Mouse (Mus musculus) liver, embryonic 14.5 days (tissue): ENCODE measurements around the gene Slx1b. TPM values are rescaled to one million over a fixed set of nuclear protein-coding genes. Genes with fewer than 3 reads are reported as not detected.

Source experiments
- ATAC-seq: fragments of 200-750 bp; cut with Nextera tagmentation; 2 replicates; pipeline ENCODE4 v1.8.0; 2017; ENCODE audit warnings: moderate number of reproducible peaks, mild to moderate bottlenecking, moderate library complexity; ENCODE audit not compliant: insufficient read depth
- DNase-seq, 3 experiments: peaks; one replicate each; pipeline ENCODE4 v3.0.0-alpha.2; 2012 to 2013; ENCODE audit warnings: low read depth in 3 of 3, low spot score in 3 of 3
- H3K27ac ChIP-seq: fragments of 300-500 bp; sonication (generic); 2 replicates; pipeline ENCODE4 v1.5.1; 2014; ENCODE audit warnings: moderate library complexity, mild to moderate bottlenecking, control low read depth, inconsistent platforms
- H3K27me3 ChIP-seq: fragments of 300-500 bp; sonication (generic); 2 replicates; pipeline ENCODE4 v1.6.1; 2014; ENCODE audit warnings: mild to moderate bottlenecking, low read length, moderate library complexity; ENCODE audit not compliant: control insufficient read depth, insufficient read depth
- H3K36me3 ChIP-seq: fragments of 300-500 bp; sonication (generic); replicated peaks from 2 replicates; pipeline ENCODE4 v1.6.1; 2014; ENCODE audit warnings: low read depth; ENCODE audit not compliant: control insufficient read depth, insufficient read depth
- H3K4me1 ChIP-seq, 2 experiments: fragments of 200-500 bp in 1 of 2; fragments of 300-500 bp in 1 of 2; sonication (generic) in 1 of 2; replicated peaks; 2 replicates each; pipeline ENCODE4 v1.6.1; 2012 to 2014; ENCODE audit warnings: antibody characterized with exemption in 1 of 2, inconsistent platforms in 1 of 2, low read length in 1 of 2; ENCODE audit not compliant: control insufficient read depth in 2 of 2, insufficient read depth in 2 of 2
- H3K4me2 ChIP-seq: fragments of 300-500 bp; sonication (generic); 2 replicates; pipeline ENCODE4 v1.6.1; 2014; ENCODE audit warnings: low read depth, mild to moderate bottlenecking, control low read depth, moderate library complexity
- H3K4me3 ChIP-seq, 2 experiments: fragments of 200-500 bp in 1 of 2; fragments of 300-500 bp in 1 of 2; sonication (generic) in 1 of 2; 2 replicates each; pipeline ENCODE4 v1.5.1; 2012 to 2014; ENCODE audit warnings: low read depth in 2 of 2, low read length in 2 of 2, mild to moderate bottlenecking in 2 of 2, control low read depth in 1 of 2, inconsistent platforms in 1 of 2, moderate library complexity in 1 of 2; ENCODE audit not compliant: insufficient read depth in 1 of 2
- H3K9ac ChIP-seq: fragments of 300-500 bp; sonication (generic); replicated peaks from 2 replicates; pipeline ENCODE4 v1.6.1; 2014; ENCODE audit warnings: mild to moderate bottlenecking, control low read depth, moderate library complexity
- H3K9me3 ChIP-seq: fragments of 300-500 bp; sonication (generic); 2 replicates; pipeline ENCODE4 v1.6.1; 2016; ENCODE audit warnings: low read length, mixed read lengths; ENCODE audit not compliant: control insufficient read depth
- CTCF ChIP-seq: IDR thresholded peaks from 2 replicates; pipeline ENCODE4 v1.5.1; 2016; ENCODE audit warnings: antibody characterized with exemption, low read depth, control low read depth
- EP300 ChIP-seq: IDR thresholded peaks from 2 replicates; pipeline ENCODE4 v1.6.1; 2016; ENCODE audit warnings: antibody characterized with exemption, low read depth
- WGBS: fragments of 180-500 bp; shearing (Covaris S2); extraction: QIAGEN DNeasy Blood & Tissue Kit; methylation state at CpG from one replicate; pipeline ENCODE4 v1.1.7; 2014; ENCODE audit not compliant: insufficient replicate concordance; 5-methylcytosine and 5-hydroxymethylcytosine counted together
- polyA plus RNA-seq, 2 experiments: library from polyadenylated mRNA; depleted of rRNA in 1 of 2; stranded (reverse) in 1 of 2; unstranded in 1 of 2; fragments of >200 nt; fragmentation: Nextera tagmentation in 1 of 2; extraction: Ambion mirVana in 1 of 2; gene quantifications; 2 replicates each; pipeline versions ENCODE4 v1.2.1 to v1.2.3; 2012 to 2014

Slx1b gene
- polyA plus RNA-seq, 2 experiments = 1.8 to 5.7 TPM

DNA sequence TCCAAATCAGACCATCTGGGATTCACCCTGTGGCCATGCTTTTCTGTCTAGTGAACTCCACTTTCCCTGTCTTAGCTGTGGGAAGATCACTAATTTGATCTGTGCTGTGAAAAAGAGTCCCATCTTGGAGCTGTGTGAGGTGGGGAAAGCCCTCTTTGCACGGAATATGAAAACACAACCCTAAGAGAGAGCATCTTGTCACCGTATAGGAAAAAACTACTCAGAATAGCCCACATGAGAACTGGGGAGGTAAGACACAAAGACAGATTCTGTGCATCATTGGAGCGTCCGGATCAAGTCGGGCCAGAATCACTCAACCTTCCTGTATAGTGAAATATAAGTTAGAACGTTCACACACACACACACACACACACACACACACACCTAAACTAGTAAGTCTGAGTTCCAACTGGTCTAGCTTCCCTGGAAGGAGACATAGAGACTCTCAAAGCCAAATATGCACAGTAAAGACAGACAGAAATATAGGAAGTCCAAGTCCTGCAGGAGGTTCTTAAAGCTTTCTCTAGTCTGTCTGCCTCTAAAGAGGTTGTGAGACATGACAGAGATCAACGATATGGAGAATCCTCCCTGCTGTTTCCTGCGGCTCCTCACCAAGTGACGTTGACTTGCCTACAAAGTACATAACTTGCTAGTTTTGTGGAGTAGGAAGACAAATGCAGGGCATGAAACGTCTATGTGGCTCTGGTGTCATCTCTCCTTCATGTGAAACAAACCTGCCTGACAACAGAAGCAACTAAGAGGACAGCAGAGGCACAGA, 12.8 kb upstream of the Slx1b start:
- Histone ChIP-seq H3K4me1 (0 out of 4 replicates have a peak, but pooled peaks cover 0 to 2% of the 10 kb centered on the region in 2 experiments), H3K27ac (no peak overlapping the region), H3K9ac (no peak overlapping the region), H3K4me2 (no peak overlapping the region), H3K9me3 (no peaks in the 10 kb centered on the region), H3K36me3 (no peaks in the 10 kb centered on the region), H3K4me3 (no peak overlapping the region), H3K27me3 (peaks cover 3% of the 10 kb centered on the region)
- no peak for TF ChIP-seq CTCF
- no peak for TF ChIP-seq EP300
- WGBS = 69% methylated on average over 10 of the region's 10 CpGs
- ATAC-seq = no peak
- DNase-seq = no peak

DNA sequence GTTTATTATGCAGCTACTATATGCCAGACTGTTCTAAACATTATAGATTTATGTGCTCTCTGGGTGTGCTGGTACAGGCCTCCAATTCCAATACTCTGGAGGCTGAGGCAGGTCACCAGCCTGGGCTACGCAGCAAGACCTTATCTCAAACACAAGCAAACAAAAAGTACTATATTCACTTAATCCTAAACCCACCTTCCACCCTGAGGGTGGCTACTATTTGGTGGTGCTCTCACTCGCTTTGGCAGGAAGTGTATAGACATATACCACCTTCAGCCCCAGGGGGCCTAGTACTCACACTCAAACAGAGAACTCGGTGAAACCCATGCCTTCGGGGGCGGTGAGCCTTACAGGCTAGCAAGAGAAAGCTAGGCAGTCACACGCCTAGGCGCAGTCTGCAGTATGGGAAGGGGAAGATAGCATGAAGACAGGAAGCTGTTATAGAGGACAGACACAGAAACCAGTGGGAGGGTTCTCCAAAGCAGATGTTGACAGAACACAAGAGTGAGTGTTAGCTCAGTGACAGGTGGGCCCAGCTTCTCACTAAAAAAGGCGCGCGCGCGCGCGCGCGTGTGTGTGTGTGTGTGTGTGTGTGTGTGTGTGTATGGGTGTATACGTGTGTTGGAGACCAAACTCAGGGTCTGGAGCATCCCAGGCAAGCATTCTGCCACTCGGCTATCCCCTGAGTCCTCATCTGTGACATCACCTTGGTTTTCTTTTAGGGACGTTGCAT, 12.0 kb upstream of the Slx1b start, which contains the start of gene Coro1a:
Gene Coro1a, minus strand, starts transcription at position 346 of the 733 bp plus-strand sequence.
- no peak for TF ChIP-seq EP300
- TF ChIP-seq CTCF = no peak
- no peak within 1 kb of the TSS for H3K9ac ChIP-seq
- WGBS = 44% methylated on average over 19 of the region's 19 CpGs
- peak; percentile 38; the same call in 1 of the 2 replicates for ATAC-seq
- H3K4me1 ChIP-seq = 0 out of 4 replicates have a peak, but pooled peaks cover 0 to 2% of the 10 kb centered on the region in 2 experiments
- H3K4me3 ChIP-seq = no peak within 1 kb of the TSS
- H3K27ac ChIP-seq = no peak within 1 kb of the TSS
- DNase-seq = no peak
- no peaks in the 10 kb centered on the region for H3K36me3 ChIP-seq
- peaks cover 3% of the 10 kb centered on the region for H3K27me3 ChIP-seq
- H3K4me2 ChIP-seq = no peak within 1 kb of the TSS
- H3K9me3 ChIP-seq = no peaks in the 10 kb centered on the region

DNA sequence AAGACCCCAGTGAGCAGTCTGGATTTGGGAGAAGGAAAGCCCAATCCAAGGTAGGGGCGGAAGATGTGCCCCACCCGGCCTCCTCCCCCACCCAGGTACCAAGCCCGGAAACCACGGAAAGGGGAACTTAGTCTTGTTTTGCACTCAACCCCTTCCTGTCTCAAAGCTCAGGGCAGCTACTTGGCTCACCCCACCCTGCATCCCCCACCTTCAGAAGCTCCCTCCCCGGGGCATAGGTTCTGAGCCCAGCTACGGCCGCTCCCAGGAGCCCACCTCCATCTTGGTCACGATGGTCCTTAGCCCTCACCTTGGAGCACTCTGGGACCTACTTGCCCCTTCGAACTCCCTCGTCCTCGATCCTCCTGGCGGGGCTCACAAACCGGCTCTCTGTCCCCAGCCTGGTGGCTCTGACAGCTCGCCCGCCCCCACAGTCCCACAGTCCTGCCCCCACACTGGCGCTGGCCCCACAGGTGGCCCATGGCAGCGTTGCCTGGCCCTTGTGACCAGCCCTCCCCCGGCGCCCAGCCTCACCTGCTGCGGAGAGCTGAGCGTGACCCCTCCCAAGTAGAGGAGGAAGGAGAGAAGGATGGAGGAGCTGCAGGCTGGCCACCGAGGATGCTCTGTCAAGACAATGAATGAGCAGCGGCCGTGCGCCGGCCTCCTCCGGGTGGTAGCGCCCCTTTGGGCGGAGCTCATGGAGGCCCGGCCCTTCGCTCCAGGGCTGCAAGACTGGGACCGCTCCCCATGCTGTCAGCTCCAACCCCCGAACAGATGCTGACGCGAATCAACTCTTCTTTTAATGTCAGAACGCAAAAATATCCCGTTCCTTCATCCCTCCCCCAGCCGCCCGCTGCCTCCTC, 8.8 kb upstream of the Slx1b start:
- Histone ChIP-seq H3K4me2 (peak overlapping the region; percentile 55), H3K4me1 (peaks cover 0 to 7% of the 10 kb centered on the region in 2 experiments; a peak in 2 of 4 replicates), H3K4me3 (peak overlapping the region; percentile 33 to 50), H3K36me3 (no peaks in the 10 kb centered on the region), H3K9ac (no peak overlapping the region; the same call in 1 of the 2 replicates), H3K27me3 (peaks cover 3% of the 10 kb centered on the region), H3K27ac (no peak overlapping the region), H3K9me3 (no peaks in the 10 kb centered on the region)
- ATAC-seq = peak; percentile 27; the same call in 1 of the 2 replicates
- WGBS = 1% methylated on average over 39 of the region's 39 CpGs
- no peak for TF ChIP-seq EP300
- TF ChIP-seq CTCF = peak; percentile 4; the same call in 1 of the 2 replicates
- DNase-seq = peak in 2 of 3 experiments; percentile 36 to 42

DNA sequence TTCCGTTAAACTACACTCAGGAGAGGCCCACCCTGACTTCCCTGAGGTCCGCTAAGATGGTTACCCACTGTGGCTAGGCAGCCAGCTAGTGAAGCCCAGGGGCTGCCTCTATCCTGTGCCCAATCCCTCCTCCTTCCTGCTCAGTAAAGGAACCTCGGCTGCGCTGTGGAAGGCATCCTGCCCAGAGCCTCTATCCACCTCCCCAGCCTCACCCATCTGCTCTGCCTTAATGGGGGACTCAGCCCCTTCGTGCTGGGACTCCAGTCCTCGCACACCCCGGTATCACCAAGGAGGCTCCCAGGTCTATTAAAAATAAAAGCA, 8.1 kb upstream of the Slx1b start:
- 4% methylated on average over 7 of the region's 7 CpGs for WGBS
- ATAC-seq = no peak
- Histone ChIP-seq H3K27me3 (peaks cover 3% of the 10 kb centered on the region), H3K36me3 (no peaks in the 10 kb centered on the region), H3K4me2 (peak overlapping the region; percentile 55; the same call in 1 of the 2 replicates), H3K9me3 (no peaks in the 10 kb centered on the region), H3K4me3 (peak overlapping the region; percentile 33 to 50), H3K27ac (no peak overlapping the region), H3K9ac (no peak overlapping the region), H3K4me1 (peaks cover 0 to 7% of the 10 kb centered on the region in 2 experiments; a peak in 2 of 4 replicates)
- TF ChIP-seq EP300 (no peak), CTCF (no peak)
- DNase-seq = no peak
